Mouse (Mus musculus) liver, embryonic 12.5 days (tissue): ENCODE measurements around the gene Olfr603. TPM values are rescaled to one million over a fixed set of nuclear protein-coding genes. Genes with fewer than 3 reads are reported as not detected.
"Not testable (repeated sequence)": the region's sequence is repeated elsewhere in the genome, so short reads cannot be mapped to it uniquely, and the experiment has no call there.

Experiments used
- ATAC-seq: fragments of 200-750 bp; cut with Nextera tagmentation; 2 replicates; pipeline ENCODE4 v1.8.0; 2017; ENCODE audit warnings: moderate number of reproducible peaks, mild to moderate bottlenecking, moderate library complexity
- H3K27ac ChIP-seq: fragments of 300-500 bp; sonication (generic); 2 replicates; pipeline ENCODE4 v1.5.1; 2016; ENCODE audit warnings: mild to moderate bottlenecking
- H3K27me3 ChIP-seq: fragments of 300-500 bp; sonication (generic); replicated peaks from 2 replicates; pipeline ENCODE4 v1.6.1; 2016; ENCODE audit warnings: mild to moderate bottlenecking, moderate library complexity
- H3K36me3 ChIP-seq: fragments of 300-500 bp; sonication (generic); 2 replicates; pipeline ENCODE4 v1.6.1; 2016; ENCODE audit warnings: mild to moderate bottlenecking, moderate library complexity
- H3K4me1 ChIP-seq: fragments of 300-500 bp; sonication (generic); 2 replicates; pipeline ENCODE4 v1.6.1; 2016
- H3K4me2 ChIP-seq: fragments of 300-500 bp; sonication (generic); 2 replicates; pipeline ENCODE4 v1.6.1; 2016; ENCODE audit warnings: mild to moderate bottlenecking, moderate library complexity
- H3K4me3 ChIP-seq: fragments of 300-500 bp; sonication (generic); 2 replicates; pipeline ENCODE4 v1.5.1; 2016; ENCODE audit warnings: mild to moderate bottlenecking, moderate library complexity
- H3K9ac ChIP-seq: fragments of 300-500 bp; sonication (generic); 2 replicates; pipeline ENCODE4 v1.6.1; 2016; ENCODE audit warnings: mild to moderate bottlenecking, moderate library complexity
- H3K9me3 ChIP-seq: fragments of 300-500 bp; sonication (generic); replicated peaks from 2 replicates; pipeline ENCODE4 v1.6.1; 2016; ENCODE audit warnings: mild to moderate bottlenecking, moderate library complexity
- WGBS: fragments of 180-500 bp; shearing (Covaris S2); methylation state at CpG from one replicate; pipeline ENCODE4 v1.1.7; 2016; ENCODE audit not compliant: insufficient replicate concordance; 5-methylcytosine and 5-hydroxymethylcytosine counted together
- microRNA-seq: library from miRNA; unstranded; fragments of <30 nt; microRNA quantifications from one replicate; pipeline ENCODE4, GENCODE M21; 2017
- polyA plus RNA-seq: library from polyadenylated mRNA; unstranded; fragments of >200 nt; fragmentation: Nextera tagmentation; extraction: Ambion mirVana; gene quantifications from 2 replicates; pipeline ENCODE4 v1.2.1, GENCODE M21; 2016

Gene Olfr603
- polyA plus RNA-seq: not detected in 2 replicates

DNA sequence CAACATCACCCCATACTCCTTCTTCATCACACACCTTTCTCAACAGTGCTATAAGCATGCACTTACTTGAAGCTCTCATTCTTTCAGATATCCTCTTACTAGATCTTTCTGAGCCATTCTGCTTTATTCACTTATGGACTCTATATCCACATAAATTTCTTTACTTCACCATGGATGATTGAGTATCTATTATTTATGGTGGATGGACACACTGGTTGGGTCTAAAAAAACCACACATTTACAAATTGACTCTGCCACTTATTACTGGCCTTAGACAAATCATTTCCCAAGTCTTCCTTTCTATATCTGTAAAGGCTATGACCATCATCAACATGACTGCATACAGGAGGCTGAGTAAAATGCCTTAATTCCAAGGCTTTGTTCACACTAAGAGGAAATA is at the start of gene Olfr603:
TSS of gene Olfr603 (minus strand) at position 101 of the 400 bp plus-strand sequence.
- Histone ChIP-seq H3K9ac (no peak within 1 kb of the TSS), H3K4me1 (no peaks in the 10 kb centered on the region), H3K9me3 (no peaks in the 10 kb centered on the region), H3K4me2 (no peak within 1 kb of the TSS), H3K27ac (no peak within 1 kb of the TSS), H3K27me3 (no peaks in the 10 kb centered on the region), H3K4me3 (no peak within 1 kb of the TSS), H3K36me3 (no peaks in the 10 kb centered on the region)
- no peak for ATAC-seq

DNA sequence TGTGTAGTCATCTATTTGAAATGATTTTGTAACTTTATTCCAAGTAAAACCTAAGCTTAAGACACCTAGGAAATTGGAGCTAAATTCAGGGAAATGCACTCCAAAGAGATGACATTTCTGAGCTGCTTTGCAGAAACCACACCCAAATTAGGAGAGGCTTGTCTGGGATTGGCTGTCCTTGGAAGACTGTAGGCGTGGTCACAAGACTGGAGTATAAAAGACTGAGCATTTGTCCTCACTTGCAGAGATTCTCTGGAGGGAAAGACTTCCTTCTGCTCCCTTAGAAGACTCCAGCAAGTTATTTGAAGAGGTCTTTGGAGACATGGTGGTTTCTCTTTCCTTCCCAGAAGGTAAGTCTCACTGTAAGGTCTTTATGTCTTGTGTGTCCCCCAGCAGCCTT is 28.8 kb upstream of the Olfr603 start, which contains the start of gene Usp17lc:
TSS of gene Usp17lc (plus strand) at position 301 of the 400 bp plus-strand sequence.
- not testable (repeated sequence) for H3K9ac ChIP-seq, H3K27ac ChIP-seq, H3K9me3 ChIP-seq, H3K4me2 ChIP-seq, H3K27me3 ChIP-seq, H3K4me1 ChIP-seq, H3K36me3 ChIP-seq, H3K4me3 ChIP-seq, ATAC-seq
- WGBS: 43% methylated on average over 1 of the region's 1 CpGs

DNA sequence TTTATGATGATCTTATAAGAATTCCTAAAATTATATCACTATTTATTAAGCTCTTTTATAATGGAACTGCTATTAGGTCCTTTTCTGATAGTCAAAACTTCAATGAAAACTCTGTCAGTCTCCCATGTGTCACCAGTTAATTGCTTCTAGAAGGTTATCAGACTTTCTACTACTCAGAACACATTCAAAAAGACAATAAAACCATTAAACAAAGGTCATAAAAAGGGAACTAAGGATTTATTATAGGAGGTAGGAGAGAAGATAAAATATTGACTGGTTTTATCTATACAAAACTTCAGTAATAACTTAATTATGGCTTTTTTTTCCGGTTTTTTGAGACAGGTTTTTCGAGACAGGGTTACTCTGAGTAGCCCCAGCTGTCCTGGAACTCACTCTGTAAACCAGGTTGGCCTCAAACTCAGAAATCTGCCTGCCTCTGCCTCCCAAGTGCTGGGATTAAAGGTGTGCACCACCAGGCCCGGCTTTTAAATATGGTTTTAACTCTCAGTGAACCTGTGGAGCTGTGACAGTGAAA is 20.6 kb upstream of the Olfr603 start:
- H3K9me3 ChIP-seq, ATAC-seq: not testable (repeated sequence)

DNA sequence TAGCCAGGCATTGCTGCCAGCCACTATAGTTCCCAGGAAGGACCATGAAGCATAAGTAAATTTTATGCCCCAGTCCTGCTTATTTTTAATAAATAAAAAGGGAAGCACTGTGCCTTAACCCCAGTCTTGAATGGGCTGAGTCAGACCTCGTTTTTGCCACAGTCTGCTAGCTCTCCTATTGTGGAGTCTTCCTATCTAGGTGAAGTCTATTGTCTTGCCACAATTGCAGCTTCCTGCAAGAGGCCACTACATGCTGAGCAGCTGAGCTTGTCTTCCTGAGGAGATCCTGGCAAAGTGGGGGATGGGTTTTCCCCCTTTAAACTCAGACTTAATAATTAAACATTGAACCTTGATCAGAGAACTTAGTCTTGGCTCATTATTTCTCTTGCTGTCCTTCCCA is 13.0 kb upstream of the Olfr603 start:
- no peak overlapping the region for H3K4me3 ChIP-seq
- H3K9ac ChIP-seq: no peak overlapping the region
- ATAC-seq: no peak
- H3K9me3 ChIP-seq: no peaks in the 10 kb centered on the region
- H3K27ac ChIP-seq: no peak overlapping the region
- WGBS: 11% methylated on average over 1 of the region's 1 CpGs
- H3K4me1 ChIP-seq: no peaks in the 10 kb centered on the region
- H3K36me3 ChIP-seq: no peaks in the 10 kb centered on the region
- H3K4me2 ChIP-seq: no peak overlapping the region
- no peaks in the 10 kb centered on the region for H3K27me3 ChIP-seq

More for the DNA sequence above, 20.6 kb upstream of the Olfr603 start:
- H3K27ac ChIP-seq, H3K27me3 ChIP-seq, H3K4me3 ChIP-seq, H3K9ac ChIP-seq, H3K4me2 ChIP-seq, H3K36me3 ChIP-seq, H3K4me1 ChIP-seq: not testable (repeated sequence)
- 48% methylated on average over 3 of the region's 3 CpGs for WGBS

DNA sequence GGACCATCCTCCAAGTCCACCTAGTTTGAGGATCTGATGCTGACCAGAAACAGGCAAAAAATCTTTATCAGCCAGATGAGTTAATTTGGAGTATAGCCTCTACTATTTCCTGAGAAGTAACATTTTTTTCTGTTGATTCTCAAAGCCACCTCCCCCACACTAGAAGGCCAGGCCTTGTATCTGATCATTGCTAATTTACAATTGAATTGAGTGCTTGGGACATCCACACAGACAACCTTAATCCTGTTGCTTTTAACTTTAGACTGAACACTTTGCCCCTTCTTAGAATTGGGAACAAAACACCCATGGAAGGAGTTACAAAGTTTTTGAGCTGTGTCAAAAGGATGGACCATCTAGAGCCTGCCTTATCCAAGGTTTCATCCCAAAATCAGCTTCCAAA is 11.8 kb upstream of the Olfr603 start:
- Histone ChIP-seq H3K4me2 (no peak overlapping the region), H3K27ac (no peak overlapping the region), H3K4me3 (no peak overlapping the region), H3K9ac (no peak overlapping the region), H3K27me3 (no peaks in the 10 kb centered on the region), H3K36me3 (no peaks in the 10 kb centered on the region), H3K9me3 (no peaks in the 10 kb centered on the region), H3K4me1 (no peaks in the 10 kb centered on the region)
- no peak for ATAC-seq

DNA sequence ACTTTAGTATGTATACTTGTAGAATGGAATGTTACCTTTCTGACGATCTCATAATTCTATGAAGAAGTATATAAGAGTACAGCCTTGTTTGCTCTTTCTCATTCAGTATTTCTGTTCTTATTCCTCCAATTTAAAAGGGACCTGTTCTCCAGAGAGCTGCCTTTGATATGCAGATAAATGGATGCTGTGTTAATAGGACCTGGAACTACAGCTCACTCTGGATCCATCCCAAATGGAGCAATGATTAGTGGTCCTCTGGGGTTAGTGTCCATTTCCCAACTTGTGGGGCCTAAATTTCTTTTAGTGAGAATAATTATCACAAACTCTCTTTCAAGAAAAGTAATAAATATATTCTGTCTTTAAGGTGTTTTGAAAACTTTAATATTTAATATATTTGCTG is 23.4 kb downstream of the Olfr603 start, which contains the start of gene Olfr601:
TSS of gene Olfr601 (minus strand) at position 101 of the 400 bp plus-strand sequence.
- Histone ChIP-seq H3K9ac (no peak within 1 kb of the TSS), H3K4me1 (no peaks in the 10 kb centered on the region), H3K4me2 (no peak within 1 kb of the TSS), H3K27me3 (no peaks in the 10 kb centered on the region), H3K4me3 (no peak within 1 kb of the TSS), H3K36me3 (no peaks in the 10 kb centered on the region), H3K27ac (no peak within 1 kb of the TSS), H3K9me3 (no peaks in the 10 kb centered on the region)
- WGBS: 63% methylated on average over 1 of the region's 1 CpGs
- no peak for ATAC-seq

DNA sequence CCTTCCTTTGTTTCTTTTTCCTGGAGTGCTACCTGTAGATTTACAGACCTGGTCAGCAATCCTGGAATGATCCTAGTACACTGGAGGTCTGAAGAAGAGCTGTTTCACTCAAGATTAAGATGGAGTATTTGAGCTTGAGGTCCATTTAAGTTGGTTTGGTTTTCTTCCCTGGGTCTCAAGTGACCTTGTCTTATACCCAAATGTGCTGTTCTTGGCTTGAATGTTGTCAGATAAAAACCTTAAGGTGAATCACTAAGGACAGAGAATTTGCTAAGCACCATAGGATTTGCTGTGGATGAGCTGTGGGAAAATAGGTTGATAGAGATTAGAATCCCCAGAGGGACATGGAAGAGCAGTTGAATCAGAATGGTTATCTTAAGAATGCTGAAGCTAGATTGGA is 36.4 kb downstream of the Olfr603 start, which contains the start of gene Olfr600:
TSS of gene Olfr600 (minus strand) at position 101 of the 400 bp plus-strand sequence.
- H3K9ac ChIP-seq: no peak within 1 kb of the TSS
- H3K27ac ChIP-seq: no peak within 1 kb of the TSS
- H3K9me3 ChIP-seq: no peaks in the 10 kb centered on the region
- H3K4me2 ChIP-seq: no peak within 1 kb of the TSS
- H3K27me3 ChIP-seq: no peaks in the 10 kb centered on the region
- no peaks in the 10 kb centered on the region for H3K36me3 ChIP-seq
- no peaks in the 10 kb centered on the region for H3K4me1 ChIP-seq
- no peak within 1 kb of the TSS for H3K4me3 ChIP-seq
- ATAC-seq: no peak

DNA sequence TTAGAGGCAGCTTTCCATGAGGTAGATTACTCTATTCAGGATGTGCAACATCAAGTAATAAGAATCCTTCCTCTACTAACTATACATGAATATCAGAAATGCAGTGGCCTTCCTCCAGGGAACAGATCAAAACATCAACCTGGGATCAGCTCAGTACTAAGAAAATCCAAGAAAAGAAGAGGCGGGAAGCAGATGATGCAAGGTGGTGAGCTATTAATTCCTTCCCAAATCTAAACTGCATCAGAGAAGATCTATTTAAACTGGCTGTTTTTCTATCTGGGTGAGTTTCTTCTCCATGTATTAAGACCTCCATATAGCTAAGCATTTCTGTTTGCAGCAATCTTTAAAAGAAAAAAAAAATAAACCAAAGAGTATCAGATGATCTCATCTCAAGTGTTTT is 50.4 kb downstream of the Olfr603 start, which contains the start of gene Olfr599:
TSS of gene Olfr599 (plus strand) at position 301 of the 400 bp plus-strand sequence.
- H3K4me2 ChIP-seq: no peak within 1 kb of the TSS
- no peak for ATAC-seq
- WGBS: 65% methylated on average over 1 of the region's 1 CpGs

More for the DNA sequence above, 50.4 kb downstream of the Olfr603 start, which contains the start of gene Olfr599:
- H3K4me1 ChIP-seq: no peaks in the 10 kb centered on the region
- H3K27ac ChIP-seq: no peak within 1 kb of the TSS
- H3K36me3 ChIP-seq: no peaks in the 10 kb centered on the region
- no peak within 1 kb of the TSS for H3K9ac ChIP-seq
- no peaks in the 10 kb centered on the region for H3K9me3 ChIP-seq
- no peaks in the 10 kb centered on the region for H3K27me3 ChIP-seq
- no peak within 1 kb of the TSS for H3K4me3 ChIP-seq

Small RNA genes within 50 kb of the gene (microRNA-seq; reads per million reads assigned to microRNA genes)
- not detected for gene Gm25774

Other genes with a start within 250 kb of the Olfr603 start
- not detected in 2 replicates for gene Olfr588-ps1, start 245.3 kb downstream of the Olfr603 start, polyA plus RNA-seq
- gene Olfr589, start 229.8 kb downstream of the Olfr603 start, polyA plus RNA-seq: not detected in 2 replicates
- not detected in 2 replicates for gene Olfr591, start 207.8 kb downstream of the Olfr603 start, polyA plus RNA-seq
- not detected in 2 replicates for gene Olfr592, start 201.4 kb downstream of the Olfr603 start, polyA plus RNA-seq
- not detected in 2 replicates for gene Olfr593, start 174.3 kb downstream of the Olfr603 start, polyA plus RNA-seq
- not detected in 2 replicates for gene Olfr594, start 169.2 kb downstream of the Olfr603 start, polyA plus RNA-seq
- gene Usp17ld, start 133.7 kb downstream of the Olfr603 start, polyA plus RNA-seq: not detected in 2 replicates
- gene Olfr596, start 80.5 kb downstream of the Olfr603 start, polyA plus RNA-seq: not detected in 2 replicates
- gene Olfr597, start 69.9 kb downstream of the Olfr603 start, polyA plus RNA-seq: not detected in 2 replicates
- gene Olfr598, start 62.6 kb downstream of the Olfr603 start, polyA plus RNA-seq: not detected in 2 replicates
- not detected in 2 replicates for gene Olfr599, start 50.3 kb downstream of the Olfr603 start, polyA plus RNA-seq
- gene Olfr600, start 36.5 kb downstream of the Olfr603 start, polyA plus RNA-seq: not detected in 2 replicates
- not detected in 2 replicates for gene Olfr601, start 23.5 kb downstream of the Olfr603 start, polyA plus RNA-seq
- not detected in 2 replicates for gene Usp17lc, start 28.9 kb upstream of the Olfr603 start, polyA plus RNA-seq
- gene Olfr605, start 59.3 kb upstream of the Olfr603 start, polyA plus RNA-seq: not detected in 2 replicates
- not detected in 2 replicates for gene Olfr606, start 62.9 kb upstream of the Olfr603 start, polyA plus RNA-seq
- not detected in 2 replicates for gene Olfr607, start 78.0 kb upstream of the Olfr603 start, polyA plus RNA-seq
- not detected in 2 replicates for gene Olfr608, start 83.7 kb upstream of the Olfr603 start, polyA plus RNA-seq
- gene Olfr609, start 111.9 kb upstream of the Olfr603 start, polyA plus RNA-seq: not detected in 2 replicates
- gene Olfr610, start 125.9 kb upstream of the Olfr603 start, polyA plus RNA-seq: not detected in 2 replicates
- gene Olfr611, start 134.7 kb upstream of the Olfr603 start, polyA plus RNA-seq: not detected in 2 replicates
- not detected in 2 replicates for gene Olfr612, start 156.5 kb upstream of the Olfr603 start, polyA plus RNA-seq
- gene Olfr613, start 161.9 kb upstream of the Olfr603 start, polyA plus RNA-seq: not detected in 2 replicates
- not detected in 2 replicates for gene Olfr615, start 169.9 kb upstream of the Olfr603 start, polyA plus RNA-seq
- not detected in 2 replicates for gene Olfr616, start 183.0 kb upstream of the Olfr603 start, polyA plus RNA-seq
- not detected in 2 replicates for gene Olfr617, start 186.9 kb upstream of the Olfr603 start, polyA plus RNA-seq
- not detected in 2 replicates for gene Olfr618, start 203.9 kb upstream of the Olfr603 start, polyA plus RNA-seq
- gene Olfr619, start 214.4 kb upstream of the Olfr603 start, polyA plus RNA-seq: not detected in 2 replicates
- gene Olfr620, start 226.4 kb upstream of the Olfr603 start, polyA plus RNA-seq: not detected in 2 replicates